Mouse (Mus musculus) midbrain, embryonic 12.5 days (tissue): ENCODE data around the gene Fastk. TPM values are rescaled to one million over a fixed set of nuclear protein-coding genes. Genes with fewer than 3 reads are reported as not detected.

ENCODE experiments used
- ATAC-seq: fragments of 200-750 bp; cut with Nextera tagmentation; 2 replicates; pipeline ENCODE4 v1.8.0; 2017; ENCODE audit warnings: low read depth, moderate TSS enrichment, moderate library complexity; ENCODE audit not compliant: low FRiP score
- H3K27ac ChIP-seq: fragments of 300-500 bp; sonication (generic); replicated peaks from 2 replicates; pipeline ENCODE4 v1.5.1; 2016; ENCODE audit warnings: mild to moderate bottlenecking
- H3K27me3 ChIP-seq: fragments of 300-500 bp; sonication (generic); 2 replicates; pipeline ENCODE4 v1.6.1; 2016; ENCODE audit warnings: mild to moderate bottlenecking
- H3K36me3 ChIP-seq: fragments of 300-500 bp; sonication (generic); 2 replicates; pipeline ENCODE4 v1.6.1; 2016
- H3K4me1 ChIP-seq: fragments of 300-500 bp; sonication (generic); 2 replicates; pipeline ENCODE4 v1.6.1; 2016
- H3K4me2 ChIP-seq: fragments of 300-500 bp; sonication (generic); replicated peaks from 2 replicates; pipeline ENCODE4 v1.6.1; 2016; ENCODE audit warnings: mild to moderate bottlenecking, moderate library complexity
- H3K4me3 ChIP-seq: fragments of 300-500 bp; sonication (generic); 2 replicates; pipeline ENCODE4 v1.5.1; 2016; ENCODE audit warnings: mild to moderate bottlenecking
- H3K9ac ChIP-seq: fragments of 300-500 bp; sonication (generic); replicated peaks from 2 replicates; pipeline ENCODE4 v1.6.1; 2016; ENCODE audit warnings: mild to moderate bottlenecking, moderate library complexity
- H3K9me3 ChIP-seq: fragments of 300-500 bp; sonication (generic); 2 replicates; pipeline ENCODE4 v1.6.1; 2016; ENCODE audit warnings: mild to moderate bottlenecking
- WGBS: fragments of 180-500 bp; shearing (Covaris S2); methylation state at CpG from one replicate; pipeline ENCODE4 v1.1.7; 2016; 5-methylcytosine and 5-hydroxymethylcytosine counted together
- polyA plus RNA-seq: library from polyadenylated mRNA; unstranded; fragments of >200 nt; fragmentation: Nextera tagmentation; extraction: Ambion mirVana; gene quantifications from 2 replicates; pipeline ENCODE4 v1.2.1, GENCODE M21; 2016

Fastk gene
- polyA plus RNA-seq, 1 experiment from 2014 or later, result 116 TPM

DNA sequence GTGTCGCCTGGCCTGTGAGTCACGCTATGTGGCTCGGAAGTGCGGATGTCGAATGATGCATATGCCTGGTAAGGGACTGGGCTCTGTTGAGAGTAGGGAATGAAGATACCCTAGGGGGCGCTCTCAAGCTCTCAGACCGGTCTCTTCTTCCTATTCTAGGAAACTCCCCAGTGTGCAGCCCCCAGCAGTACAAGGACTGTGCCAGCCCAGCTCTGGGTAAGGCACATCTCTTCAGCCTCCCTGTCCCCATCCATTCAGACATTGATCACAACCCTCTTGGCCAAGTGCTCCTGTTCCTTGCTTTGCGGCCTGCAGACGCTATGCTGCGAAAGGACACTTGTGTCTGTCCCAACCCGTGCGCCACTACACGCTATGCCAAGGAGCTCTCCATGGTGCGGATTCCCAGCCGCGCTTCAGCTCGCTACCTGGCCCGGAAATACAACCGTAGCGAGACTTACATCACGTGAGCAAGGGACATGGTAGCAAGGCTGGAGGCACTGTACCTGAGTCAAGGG lies 28.8 kb downstream of the Fastk start:
- Histone ChIP-seq H3K4me2 (0 out of 2 replicates have a peak overlapping the region, but pooled peaks have one; percentile 7), H3K4me3 (no peak overlapping the region), H3K27ac (no peak overlapping the region), H3K4me1 (peaks cover 9% of the 10 kb centered on the region; the same call in 1 of the 2 replicates), H3K9me3 (no peaks in the 10 kb centered on the region), H3K36me3 (peaks cover 23% of the 10 kb centered on the region), H3K27me3 (peaks cover 4% of the 10 kb centered on the region; the same call in 1 of the 2 replicates), H3K9ac (no peak overlapping the region; the same call in 1 of the 2 replicates)
- WGBS, result 3% methylated on average over 21 of the region's 21 CpGs
- peak; percentile 62 for ATAC-seq

GRCm38 (mm10) chr5:24413938-24414337 lies 31.1 kb downstream of the Fastk start:
- ATAC-seq, result no peak
- peaks cover 9% of the 10 kb centered on the region; the same call in 1 of the 2 replicates for H3K4me1 ChIP-seq
- H3K4me3 ChIP-seq, result no peak overlapping the region
- no peaks in the 10 kb centered on the region for H3K9me3 ChIP-seq
- H3K27ac ChIP-seq, result no peak overlapping the region
- H3K9ac ChIP-seq, result no peak overlapping the region
- H3K36me3 ChIP-seq, result 0 out of 2 replicates have a peak, but pooled peaks cover 9% of the 10 kb centered on the region
- peaks cover 4% of the 10 kb centered on the region for H3K27me3 ChIP-seq
- 87% methylated on average over 13 of the region's 13 CpGs for WGBS
- no peak overlapping the region for H3K4me2 ChIP-seq

- Histone ChIP-seq H3K9me3 (no peaks in the 10 kb centered on the region), H3K36me3 (0 out of 2 replicates have a peak, but pooled peaks cover 4% of the 10 kb centered on the region), H3K27ac (no peak within 1 kb of the TSS), H3K4me1 (peaks cover 9% of the 10 kb centered on the region; the same call in 1 of the 2 replicates), H3K4me2 (no peak within 1 kb of the TSS), H3K9ac (no peak within 1 kb of the TSS), H3K27me3 (peaks cover 4% of the 10 kb centered on the region), H3K4me3 (no peak within 1 kb of the TSS)
- ATAC-seq, result no peak
- WGBS, result 51% methylated on average over 11 of the region's 11 CpGs
These were observed 31.9 kb downstream of the Fastk start, which contains the start of gene Asic3 for GRCm38 (mm10) chr5:24413042-24413693. Gene Asic3, plus strand, starts transcription at chr5:24413392.

- H3K36me3 ChIP-seq, result peaks cover 13% of the 10 kb centered on the region; the same call in 1 of the 2 replicates
- no peak for ATAC-seq
- H3K9ac ChIP-seq, result no peak overlapping the region
- peaks cover 9% of the 10 kb centered on the region; the same call in 1 of the 2 replicates for H3K4me1 ChIP-seq
- H3K9me3 ChIP-seq, result no peaks in the 10 kb centered on the region
- WGBS, result 94% methylated on average over 2 of the region's 2 CpGs
- no peak overlapping the region for H3K27ac ChIP-seq
- no peak overlapping the region for H3K4me2 ChIP-seq
- no peak overlapping the region for H3K4me3 ChIP-seq
- H3K27me3 ChIP-seq, result peaks cover 4% of the 10 kb centered on the region
These were observed 33.0 kb downstream of the Fastk start for GRCm38 (mm10) chr5:24412063-24412462.

- H3K9ac ChIP-seq, result no peak overlapping the region
- H3K27me3 ChIP-seq, result peaks cover 4% of the 10 kb centered on the region
- H3K4me3 ChIP-seq, result no peak overlapping the region
- no peak overlapping the region for H3K27ac ChIP-seq
- H3K36me3 ChIP-seq, result peaks cover 34% of the 10 kb centered on the region
- 67% methylated on average over 2 of the region's 2 CpGs for WGBS
- H3K4me2 ChIP-seq, result no peak overlapping the region
- H3K9me3 ChIP-seq, result no peaks in the 10 kb centered on the region
- H3K4me1 ChIP-seq, result no peaks in the 10 kb centered on the region
- ATAC-seq, result no peak
These were observed 35.6 kb downstream of the Fastk start for GRCm38 (mm10) chr5:24409466-24409865.

DNA sequence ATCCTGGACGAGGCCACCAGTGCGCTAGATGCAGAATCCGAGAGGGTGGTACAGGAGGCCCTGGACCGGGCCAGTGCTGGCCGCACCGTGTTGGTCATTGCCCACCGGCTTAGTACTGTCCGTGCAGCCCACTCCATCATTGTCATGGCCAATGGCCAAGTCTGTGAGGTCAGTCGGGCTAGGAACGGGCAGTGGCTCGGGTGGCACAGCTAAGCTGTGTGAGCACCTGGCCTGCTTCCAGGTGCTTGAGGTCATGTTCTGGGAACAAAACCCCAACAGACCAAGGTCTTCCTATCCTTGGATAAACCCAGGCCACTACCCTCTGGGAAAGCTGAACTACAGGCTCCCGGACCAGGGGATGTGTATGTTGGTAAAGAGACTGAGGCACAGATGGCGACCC lies 36.4 kb downstream of the Fastk start:
- no peak overlapping the region for H3K4me3 ChIP-seq
- H3K27me3 ChIP-seq, result no peaks in the 10 kb centered on the region; the same call in none of the 2 replicates
- no peak overlapping the region for H3K27ac ChIP-seq
- ATAC-seq, result no peak
- no peak overlapping the region for H3K4me2 ChIP-seq
- no peaks in the 10 kb centered on the region for H3K9me3 ChIP-seq
- H3K36me3 ChIP-seq, result peaks cover 39% of the 10 kb centered on the region
- 95% methylated on average over 13 of the region's 13 CpGs for WGBS
- H3K4me1 ChIP-seq, result no peaks in the 10 kb centered on the region
- H3K9ac ChIP-seq, result no peak overlapping the region

GRCm38 (mm10) chr5:24405389-24405876 lies 39.7 kb downstream of the Fastk start:
- ATAC-seq, result no peak
- Histone ChIP-seq H3K27ac (no peak overlapping the region), H3K4me1 (no peaks in the 10 kb centered on the region), H3K9me3 (no peaks in the 10 kb centered on the region), H3K27me3 (no peaks in the 10 kb centered on the region; the same call in 1 of the 2 replicates), H3K9ac (no peak overlapping the region), H3K4me3 (no peak overlapping the region), H3K36me3 (peaks cover 66% of the 10 kb centered on the region), H3K4me2 (no peak overlapping the region)
- WGBS, result 68% methylated on average over 3 of the region's 3 CpGs

DNA sequence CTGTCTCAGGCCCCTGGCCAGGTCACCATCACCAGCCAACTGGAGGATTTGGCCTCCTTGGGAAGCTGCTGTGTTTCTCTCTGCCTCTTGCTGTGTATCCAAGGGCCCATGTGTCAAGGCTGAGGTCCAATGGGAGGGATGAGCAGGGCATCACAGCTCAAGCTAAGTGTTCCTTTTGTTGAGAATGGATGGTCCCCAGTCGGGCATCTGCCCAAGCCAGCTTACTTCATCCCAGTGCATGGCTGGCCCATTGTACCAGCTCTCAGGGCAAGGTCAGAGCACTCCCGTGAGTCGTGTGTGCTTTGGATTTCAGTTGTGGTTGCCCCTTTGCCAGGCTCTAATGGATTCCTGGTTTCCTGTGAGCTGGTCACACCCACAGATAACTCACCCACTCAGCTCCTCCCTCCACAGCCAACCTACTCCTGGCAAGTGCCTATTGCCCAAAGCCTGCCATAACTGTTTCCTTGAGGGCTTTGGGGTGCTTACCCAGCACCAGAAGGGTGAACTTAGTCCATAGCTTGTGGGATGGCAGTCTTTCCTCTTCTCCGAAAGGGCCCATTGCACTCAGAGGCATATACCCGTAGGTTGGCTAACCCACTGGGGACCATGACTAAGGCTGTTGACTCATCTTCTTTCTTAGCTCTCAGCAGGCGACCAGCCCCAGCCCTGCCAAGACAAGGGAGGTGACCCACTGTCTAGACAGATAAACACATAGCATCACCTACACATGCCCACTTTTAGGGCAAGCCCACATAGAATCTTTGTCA lies 40.3 kb downstream of the Fastk start:
- Histone ChIP-seq H3K9me3 (no peaks in the 10 kb centered on the region), H3K27me3 (no peaks in the 10 kb centered on the region), H3K36me3 (peaks cover 73% of the 10 kb centered on the region), H3K4me1 (no peaks in the 10 kb centered on the region), H3K9ac (no peak overlapping the region), H3K4me3 (no peak overlapping the region), H3K4me2 (no peak overlapping the region), H3K27ac (no peak overlapping the region)
- WGBS, result 75% methylated on average over 6 of the region's 6 CpGs
- ATAC-seq, result no peak

DNA sequence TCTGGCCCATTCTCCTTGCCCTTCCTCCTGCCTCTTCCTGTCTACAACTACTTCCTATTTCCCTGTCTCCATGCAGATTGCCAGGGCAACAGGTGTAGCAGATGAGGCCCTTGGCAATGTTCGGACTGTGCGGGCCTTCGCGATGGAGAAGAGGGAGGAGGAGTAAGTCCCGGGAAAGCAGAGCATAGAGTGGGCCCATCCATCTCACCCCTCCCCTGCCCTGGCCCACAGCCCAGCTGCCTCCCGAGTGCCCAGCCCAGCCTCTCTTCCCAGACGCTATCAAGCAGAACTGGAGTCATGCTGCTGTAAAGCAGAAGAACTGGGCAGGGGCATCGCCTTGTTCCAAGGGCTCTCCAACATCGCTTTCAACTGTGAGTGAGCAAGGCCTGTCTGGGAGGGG lies 43.1 kb downstream of the Fastk start:
- Histone ChIP-seq H3K36me3 (peaks cover 59% of the 10 kb centered on the region), H3K4me2 (no peak overlapping the region), H3K4me1 (no peaks in the 10 kb centered on the region), H3K4me3 (no peak overlapping the region), H3K27ac (no peak overlapping the region), H3K9me3 (no peaks in the 10 kb centered on the region), H3K9ac (no peak overlapping the region), H3K27me3 (no peaks in the 10 kb centered on the region)
- ATAC-seq, result 0 out of 2 replicates have a peak, but pooled peaks have one; percentile 30
- 93% methylated on average over 9 of the region's 9 CpGs for WGBS

DNA sequence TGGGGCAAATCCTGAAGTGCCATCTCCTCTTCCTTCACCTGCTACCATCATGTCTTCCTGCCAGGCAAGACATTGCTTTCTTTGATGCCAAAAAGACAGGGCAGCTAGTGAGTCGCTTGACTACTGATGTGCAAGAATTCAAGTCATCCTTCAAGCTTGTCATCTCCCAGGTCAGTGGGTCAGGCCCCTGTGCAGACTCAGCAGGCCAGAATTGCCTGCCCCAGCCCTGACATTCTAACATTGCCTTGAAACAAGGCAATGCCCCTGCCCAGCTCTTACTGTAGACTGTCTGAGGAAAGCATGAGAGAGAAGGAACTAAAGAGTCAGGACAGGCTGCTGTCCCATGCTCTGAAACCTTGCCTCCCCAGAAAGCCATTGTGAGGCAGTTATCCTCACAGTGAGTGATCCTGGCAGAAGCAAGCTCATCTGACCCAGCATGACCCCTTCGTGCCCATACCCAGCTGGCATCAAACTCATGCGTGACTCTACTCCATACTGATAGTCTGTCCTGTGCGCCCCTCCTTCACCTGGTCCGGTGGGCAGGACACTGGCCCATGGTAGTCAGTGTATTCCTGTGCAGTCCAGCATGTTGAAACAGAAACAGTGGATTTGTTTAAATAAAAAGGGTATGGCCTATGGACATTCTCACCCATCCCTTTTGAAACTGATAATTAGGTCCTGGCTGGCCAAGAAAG lies 44.0 kb downstream of the Fastk start:
- peaks cover 50% of the 10 kb centered on the region for H3K36me3 ChIP-seq
- WGBS, result 94% methylated on average over 5 of the region's 5 CpGs

DNA sequence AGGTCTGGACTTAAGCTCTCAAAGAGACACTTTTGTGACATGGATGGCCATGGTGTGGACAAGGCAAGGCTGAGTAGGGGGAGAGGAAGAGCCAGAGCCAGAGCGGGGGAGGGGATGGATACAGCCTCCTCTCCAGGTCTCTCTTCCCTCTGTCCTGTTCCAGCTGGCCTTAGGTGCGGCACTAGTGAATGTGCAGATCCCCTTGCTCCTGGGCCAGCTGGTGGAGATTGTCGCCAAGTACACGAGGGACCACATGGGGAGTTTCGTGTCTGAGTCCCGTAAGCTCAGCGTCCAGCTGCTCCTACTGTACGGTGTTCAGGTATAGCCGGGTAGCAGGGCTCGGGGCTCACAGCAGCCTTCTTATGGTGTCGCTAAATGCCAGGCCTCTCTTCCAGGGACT lies 44.7 kb downstream of the Fastk start:
- no peak for ATAC-seq
- H3K4me3 ChIP-seq, result no peak overlapping the region
- H3K9me3 ChIP-seq, result no peaks in the 10 kb centered on the region
- peaks cover 43% of the 10 kb centered on the region for H3K36me3 ChIP-seq
- no peak overlapping the region for H3K4me2 ChIP-seq
- no peak overlapping the region for H3K9ac ChIP-seq
- H3K4me1 ChIP-seq, result no peaks in the 10 kb centered on the region
- H3K27me3 ChIP-seq, result no peaks in the 10 kb centered on the region
- H3K27ac ChIP-seq, result no peak overlapping the region
- WGBS, result 86% methylated on average over 11 of the region's 11 CpGs

More for the DNA sequence above, 44.0 kb downstream of the Fastk start:
- H3K9me3 ChIP-seq, result no peaks in the 10 kb centered on the region
- H3K9ac ChIP-seq, result no peak overlapping the region
- no peaks in the 10 kb centered on the region for H3K27me3 ChIP-seq
- no peak overlapping the region for H3K27ac ChIP-seq
- no peaks in the 10 kb centered on the region for H3K4me1 ChIP-seq
- ATAC-seq, result no peak
- H3K4me2 ChIP-seq, result no peak overlapping the region
- H3K4me3 ChIP-seq, result no peak overlapping the region
